Mouse (Mus musculus) stomach, postnatal 0 days (tissue): ENCODE measurements around the gene Axdnd1.

Experiments used
- CTCF ChIP-seq: IDR thresholded peaks from 2 replicates; pipeline ENCODE4 v1.5.1; 2016; ENCODE audit warnings: antibody characterized with exemption, low read depth, mild to moderate bottlenecking, moderate library complexity
- EP300 ChIP-seq: optimal IDR thresholded peaks from 2 replicates; pipeline ENCODE3; 2016; ENCODE audit warnings: antibody characterized with exemption

- TF ChIP-seq CTCF (no peak), EP300 (no peak)
These were observed 33.4 kb upstream of the Axdnd1 start for GRCm38 (mm10) chr1:156454384-156454783.
